Mouse (Mus musculus): ENCODE results near the gene Mrpl51.

GRCm38 (mm10) chr6:125241566-125241965, 50.0 kb downstream of the Mrpl51 start:
- TF ChIP-seq CTCF (IDR thresholded peaks at IDR 0.05; ENCODE audit: insufficient read depth, low read depth, low read length) (no peak), POLR2A (IDR thresholded peaks at IDR 0.05; ENCODE audit: insufficient read depth, low read depth, low read length) (no peak)

Measured in olfactory bulb, adult 2 months (tissue).